Mouse (Mus musculus) heart, adult 18-20 months (tissue): ENCODE measurements at regions not wholly inside any gene's neighbourhood (a gene's known extent, or its start where the extent isn't known, plus 50 kb on each side); places are given as distances from the start of the nearest gene placed in this dataset.

ENCODE experiments used
- DNase-seq, 2 experiments: peaks; one replicate each; pipeline ENCODE4 v3.0.0; 2021 to 2022; ENCODE audit warnings: mixed read lengths in 1 of 2

GRCm38 (mm10) chr10:56892666-56893209 is 515.6 kb downstream of the Gja1 start:
- DNase-seq: no peak

DNA sequence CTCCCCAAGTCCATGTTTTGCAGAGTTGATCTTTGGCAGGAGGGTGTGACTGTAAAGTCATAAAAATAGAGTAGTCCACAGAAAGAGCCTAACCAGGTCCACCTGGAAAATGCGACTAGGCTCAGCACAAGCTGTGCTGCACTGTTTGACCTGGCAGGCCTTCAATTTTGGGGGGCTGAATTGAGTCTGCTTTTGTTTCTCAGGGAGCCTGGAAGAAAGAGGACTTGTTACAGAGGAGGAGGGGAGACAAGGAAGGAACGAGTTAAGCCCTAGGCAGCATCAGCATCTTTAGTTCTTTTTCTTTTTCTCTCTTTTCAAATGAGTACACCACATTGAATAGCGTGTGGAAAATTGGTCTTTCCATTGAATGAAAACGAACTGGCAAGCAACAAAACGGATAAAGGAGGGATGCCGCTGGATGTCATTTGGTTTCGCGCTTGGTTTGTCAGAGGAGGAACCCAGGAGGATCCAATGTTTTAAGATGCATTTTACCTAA is 516.1 kb downstream of the Gja1 start:
- no peak for DNase-seq

DNA sequence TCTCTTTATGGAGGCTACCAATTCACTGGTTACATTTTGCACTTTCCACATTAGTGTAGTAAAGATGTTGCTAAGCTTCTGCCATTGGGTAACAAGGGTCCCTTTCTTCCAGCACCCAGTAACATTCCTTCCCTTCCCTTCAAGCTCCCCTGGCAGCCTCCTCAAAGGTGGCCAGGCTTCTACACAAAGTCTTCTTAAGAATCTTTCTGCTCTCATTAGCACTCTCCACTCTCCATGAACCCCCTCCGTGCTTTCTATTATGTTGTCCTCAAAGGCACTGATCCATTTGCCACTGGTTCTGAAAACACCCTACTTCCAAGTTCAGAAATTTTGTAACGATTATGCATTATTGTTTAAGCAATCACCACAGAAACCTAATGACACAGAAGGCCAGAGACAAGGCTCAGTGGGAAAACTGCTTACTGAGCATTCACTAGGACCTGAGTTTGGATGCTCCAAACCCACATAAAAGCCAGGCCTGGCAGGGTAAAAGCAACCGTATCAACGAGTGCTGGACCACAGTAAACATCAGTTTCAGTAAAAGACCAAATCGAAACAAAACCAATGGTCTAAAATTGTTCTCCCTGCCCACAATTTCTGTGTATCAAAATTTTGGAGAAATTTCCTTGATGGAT is 522.6 kb downstream of the Gja1 start:
- no peak for DNase-seq

GRCm38 (mm10) chr10:56900914-56901313 is 523.8 kb downstream of the Gja1 start:
- no peak for DNase-seq

DNA sequence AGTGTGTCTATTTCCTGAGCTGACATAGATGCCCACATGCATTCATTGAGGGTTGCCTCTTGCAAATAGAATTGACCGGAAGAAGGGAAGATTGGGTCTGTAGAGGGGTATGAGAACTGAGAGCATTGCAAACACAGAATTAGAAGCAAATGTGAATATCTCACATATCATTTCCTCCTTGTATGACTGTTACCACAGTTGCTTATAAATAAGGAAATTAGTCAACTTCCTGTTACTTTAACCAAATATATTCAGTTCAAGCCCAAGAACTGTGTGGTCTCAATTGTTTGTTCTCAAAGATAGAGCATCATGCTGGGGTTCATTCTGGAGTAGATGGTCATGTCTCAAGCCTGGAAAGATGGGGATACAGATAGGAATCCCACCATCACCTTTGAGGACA is 535.6 kb downstream of the Gja1 start:
- no peak for DNase-seq

GRCm38 (mm10) chr10:56914103-56914502 is 537.0 kb downstream of the Gja1 start:
- no peak for DNase-seq

DNA sequence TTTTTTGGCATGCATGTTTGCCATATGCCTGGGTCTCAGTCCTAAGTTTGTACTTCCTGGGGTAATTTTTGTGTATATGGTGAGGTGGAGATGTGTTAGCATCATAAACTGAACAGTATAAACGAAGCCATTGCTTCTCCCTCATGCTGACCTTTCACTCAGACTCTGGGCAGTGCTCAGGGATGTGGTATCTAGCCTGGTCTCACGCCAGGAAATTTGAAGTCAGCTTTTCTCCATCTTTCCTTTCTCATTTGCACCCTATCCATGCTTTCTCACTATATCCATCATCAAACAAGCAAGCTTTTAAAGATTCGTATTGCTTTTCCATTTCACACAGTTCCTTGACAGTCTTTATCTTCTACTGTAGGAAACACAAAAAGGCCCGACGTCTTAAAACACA is 541.3 kb downstream of the Gja1 start:
- DNase-seq: no peak

- peak; percentile 64 to 73 for DNase-seq
These were observed 543.9 kb downstream of the Gja1 start for GRCm38 (mm10) chr10:56920711-56921672.

DNA sequence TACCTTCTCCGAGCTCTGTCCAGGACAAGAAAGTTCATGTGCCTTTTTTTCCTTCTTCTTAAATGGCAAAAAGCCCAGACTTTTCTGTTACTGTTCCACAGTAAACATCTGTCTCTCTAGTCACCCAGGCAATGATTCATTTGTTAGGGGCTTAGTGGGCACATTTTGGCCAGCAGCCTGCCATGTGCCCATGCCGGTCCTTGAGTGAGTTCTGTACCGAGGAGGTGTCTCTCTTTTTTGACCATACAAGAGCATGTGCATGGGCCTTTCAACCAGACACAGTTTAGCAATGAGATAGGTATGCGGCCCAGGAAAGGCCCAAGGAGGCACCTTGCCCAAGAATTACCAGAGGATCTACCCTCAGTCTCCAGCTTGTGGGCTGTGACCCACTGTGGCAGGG is 551.0 kb upstream of the Hsf2 start:
- DNase-seq: no peak

GRCm38 (mm10) chr10:56941972-56942371 is 544.2 kb upstream of the Hsf2 start:
- no peak for DNase-seq

- no peak for DNase-seq
These were observed 541.6 kb upstream of the Hsf2 start for GRCm38 (mm10) chr10:56944434-56945145.

DNA sequence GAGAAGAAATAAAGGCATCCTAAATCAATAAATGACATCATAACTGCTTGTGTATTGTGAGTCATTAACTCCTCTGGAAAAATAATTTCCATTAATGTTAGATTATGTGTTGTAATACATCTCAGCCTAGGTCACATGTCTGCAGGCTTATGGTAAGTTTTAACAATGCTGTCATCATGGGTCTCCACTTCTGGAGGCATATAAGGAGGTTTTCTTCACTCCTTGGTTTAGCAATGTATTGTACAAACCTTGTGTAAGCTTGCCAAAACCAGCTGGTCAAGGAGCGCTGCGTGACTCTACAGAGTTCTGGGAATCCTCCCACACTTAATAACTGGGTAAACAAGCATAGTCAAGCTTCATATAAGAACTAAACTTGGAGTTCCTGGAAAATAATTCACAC is 529.5 kb upstream of the Hsf2 start:
- no peak for DNase-seq

DNA sequence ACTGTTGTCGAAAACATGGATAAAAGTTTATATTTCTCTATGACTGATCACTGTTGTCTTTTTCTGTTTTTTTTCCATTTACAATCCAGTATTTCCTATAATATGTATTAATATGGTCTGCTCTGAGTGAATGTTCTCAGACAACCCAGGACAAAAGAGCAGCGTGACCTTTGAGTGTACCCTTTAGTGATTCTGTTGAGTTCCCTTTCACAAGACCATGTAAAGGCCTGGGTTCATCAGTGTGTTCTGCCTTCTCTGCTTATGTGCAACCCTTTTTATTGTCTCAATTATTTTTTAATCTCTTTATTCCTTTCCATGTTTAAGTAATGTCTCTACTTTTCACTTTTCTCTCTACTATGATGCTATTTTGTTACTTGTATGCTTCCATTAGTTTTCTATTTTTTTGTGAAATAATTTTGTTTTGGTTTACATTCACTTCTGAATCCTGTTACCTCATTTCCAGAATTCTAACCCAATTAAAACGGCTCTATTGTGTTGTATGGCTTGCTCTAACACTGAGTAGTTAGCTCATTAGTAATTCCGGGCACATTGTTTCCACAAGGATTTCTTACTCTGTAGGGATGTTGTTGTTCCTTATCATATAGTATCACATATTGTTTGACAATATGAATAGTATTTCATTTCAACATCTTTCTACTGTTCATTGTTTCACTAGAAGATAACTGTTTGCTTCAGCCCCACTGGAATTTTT is 523.9 kb upstream of the Hsf2 start:
- no peak for DNase-seq

DNA sequence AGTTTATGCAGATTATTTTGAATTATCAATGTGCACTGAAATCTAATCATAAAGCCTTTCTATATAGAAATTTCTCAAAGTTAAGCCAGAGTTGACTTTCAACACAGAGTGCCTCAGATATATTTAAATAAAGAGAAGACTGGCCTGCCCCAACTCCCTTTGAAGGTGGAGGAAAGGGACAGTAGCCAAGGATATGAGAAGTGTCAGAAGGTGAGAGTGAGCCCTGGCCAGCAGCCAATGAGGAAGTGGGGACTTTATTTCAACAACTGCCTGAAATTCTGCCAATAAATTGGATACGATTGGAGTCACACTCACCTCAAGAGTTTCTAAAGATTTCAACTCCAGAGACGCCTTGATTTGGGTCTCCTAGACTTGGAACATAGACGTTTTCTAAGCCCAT is 523.0 kb upstream of the Hsf2 start:
- peak; percentile 26 to 37 for DNase-seq

DNA sequence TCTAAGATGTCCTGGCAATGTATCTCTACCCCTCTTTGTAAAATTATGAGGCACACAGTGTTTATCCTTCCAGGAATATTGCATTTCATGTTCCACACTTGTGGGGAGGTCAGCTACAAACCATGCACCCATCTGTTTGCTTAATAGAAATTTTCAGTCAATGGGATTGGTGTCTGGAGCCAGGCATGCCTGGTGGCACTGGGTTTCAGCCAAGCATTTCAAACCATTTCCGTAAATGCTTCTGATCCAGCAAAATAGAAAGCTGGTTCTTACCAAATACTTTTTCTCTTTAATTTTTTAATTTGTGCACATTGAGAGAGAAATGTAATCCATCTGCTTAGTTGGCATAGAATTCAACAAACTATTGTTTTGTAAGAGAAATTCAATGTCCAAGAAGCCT is 517.3 kb upstream of the Hsf2 start:
- DNase-seq: no peak

DNA sequence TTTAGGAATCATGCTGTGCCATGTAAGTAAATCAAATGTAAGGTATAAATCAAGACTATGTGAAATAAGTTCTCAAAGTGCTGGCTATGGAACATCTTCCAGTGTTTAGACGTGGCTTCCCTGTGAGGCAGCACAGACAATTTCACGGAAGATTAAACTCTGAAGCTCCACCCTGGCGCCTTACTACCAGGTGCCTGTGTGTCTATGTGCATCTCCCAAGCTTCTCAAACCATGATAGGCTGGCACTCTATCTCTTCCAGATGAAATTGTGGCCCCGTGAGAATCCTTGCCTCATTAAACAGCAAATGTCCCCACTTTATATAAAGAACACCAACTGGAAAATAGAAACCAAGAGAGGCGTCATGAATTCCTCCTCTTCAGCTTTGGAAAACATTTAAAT is 511.4 kb upstream of the Hsf2 start:
- DNase-seq: no peak

GRCm38 (mm10) chr10:56979601-56980000 is 506.6 kb upstream of the Hsf2 start:
- no peak for DNase-seq

DNA sequence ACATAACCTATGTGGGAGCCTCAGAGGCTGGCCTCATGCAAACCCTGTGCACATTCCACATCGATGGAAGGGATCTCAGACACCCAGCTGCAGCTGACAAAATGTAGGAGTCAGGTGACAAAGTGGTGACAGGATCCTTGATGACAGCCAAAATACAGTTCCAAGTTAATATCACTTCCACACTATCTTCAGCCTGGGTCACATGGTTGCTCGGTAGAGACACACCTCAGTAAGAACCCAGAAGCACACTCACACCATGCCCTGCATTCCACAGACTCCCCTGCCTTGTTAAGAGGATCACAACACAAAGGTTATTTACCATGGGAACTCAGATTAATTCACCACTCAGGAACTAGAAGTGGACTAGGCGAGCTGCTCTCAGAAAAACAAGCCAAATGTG is 505.4 kb upstream of the Hsf2 start:
- DNase-seq: peak; percentile 76 to 85

DNA sequence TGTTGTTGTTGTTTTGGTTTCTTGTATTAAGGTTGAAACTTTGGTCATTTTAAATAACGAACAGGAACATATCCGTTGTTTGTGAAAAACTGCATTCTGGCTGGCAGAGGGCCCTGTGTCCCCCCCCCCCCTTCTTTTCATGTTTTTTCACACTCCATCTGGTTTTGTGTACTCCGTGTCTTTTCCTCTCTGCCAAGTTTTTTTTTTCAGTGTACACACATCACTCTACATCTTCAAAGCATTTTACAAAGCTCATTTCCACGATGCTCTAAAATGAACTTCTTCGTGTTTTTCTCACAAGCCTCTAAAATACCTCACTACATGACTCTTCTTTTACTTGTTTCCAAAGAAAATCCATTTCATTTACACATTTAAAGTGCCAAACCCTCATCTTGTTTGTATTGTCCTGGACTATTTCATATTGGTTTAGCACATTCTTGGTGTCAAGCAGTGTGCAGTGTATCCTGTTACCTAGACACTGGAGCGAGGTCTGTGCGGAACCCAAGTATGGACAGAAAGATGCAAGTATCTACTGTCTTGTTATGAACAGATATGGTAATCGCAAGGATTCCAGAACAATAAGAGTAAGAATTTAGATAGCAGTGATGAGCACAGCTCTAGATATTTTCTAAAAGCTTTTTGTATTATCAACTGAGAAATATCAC is 503.5 kb upstream of the Hsf2 start:
- no peak for DNase-seq

DNA sequence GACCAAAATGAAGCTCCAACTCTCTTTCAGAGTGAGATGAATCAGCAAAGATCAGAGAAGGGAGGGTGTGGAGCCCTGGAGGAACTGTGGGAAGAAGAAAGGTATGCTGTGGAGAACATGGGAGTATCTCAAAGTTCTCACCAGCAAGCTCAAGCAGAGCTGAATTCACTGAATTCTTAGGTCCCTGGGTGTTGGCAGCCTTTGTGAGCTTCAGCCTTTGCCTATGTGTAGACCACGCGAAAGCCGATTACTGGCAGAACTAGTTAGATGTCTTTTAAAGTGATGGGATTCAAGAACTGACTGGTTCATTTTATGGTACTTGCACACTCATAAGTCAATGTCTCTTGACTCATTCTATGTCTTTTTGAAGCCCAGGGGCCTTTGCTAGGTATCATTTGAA is 491.2 kb upstream of the Hsf2 start:
- DNase-seq: no peak
